Mouse (Mus musculus) kidney, postnatal 0 days (tissue): Measurements from ENCODE around the gene Paxx. TPM values are rescaled to one million over a fixed set of nuclear protein-coding genes. Genes with fewer than 3 reads are reported as not detected.
A peak's percentile ranks its signal among the peaks of the same experiment; 100 is the strongest.

Experiments used
- ATAC-seq: fragments of 200-750 bp; cut with Nextera tagmentation; replicated peaks from 2 replicates; pipeline ENCODE4 v1.8.0; 2017; ENCODE audit warnings: low read depth, moderate number of reproducible peaks, moderate TSS enrichment, moderate library complexity; ENCODE audit not compliant: low FRiP score
- DNase-seq: peaks from one replicate; pipeline ENCODE4 v3.0.0-alpha.2; 2016; ENCODE audit warnings: low spot score
- H3K27ac ChIP-seq: fragments of 300-500 bp; sonication (generic); 2 replicates; pipeline ENCODE4 v1.5.1; 2014; ENCODE audit warnings: mild to moderate bottlenecking
- H3K27me3 ChIP-seq: fragments of 300-500 bp; sonication (generic); 2 replicates; pipeline ENCODE4 v1.6.1; 2014; ENCODE audit warnings: low read length, mixed read lengths; ENCODE audit not compliant: insufficient read depth
- H3K36me3 ChIP-seq: fragments of 300-500 bp; sonication (generic); 2 replicates; pipeline ENCODE4 v1.6.1; 2014; ENCODE audit warnings: low read length, mixed read lengths; ENCODE audit not compliant: insufficient read depth
- H3K4me1 ChIP-seq: fragments of 300-500 bp; sonication (generic); replicated peaks from 2 replicates; pipeline ENCODE4 v1.6.1; 2014; ENCODE audit warnings: antibody characterized with exemption, low read length, mixed read lengths; ENCODE audit not compliant: insufficient read depth
- H3K4me2 ChIP-seq: fragments of 300-500 bp; sonication (generic); 2 replicates; pipeline ENCODE4 v1.6.1; 2014; ENCODE audit warnings: mild to moderate bottlenecking, low read length, moderate library complexity, mixed read lengths
- H3K4me3 ChIP-seq: fragments of 300-500 bp; sonication (generic); replicated peaks from 2 replicates; pipeline ENCODE4 v1.5.1; 2014; ENCODE audit warnings: low read depth, low read length
- H3K9ac ChIP-seq: fragments of 300-500 bp; sonication (generic); 2 replicates; pipeline ENCODE4 v1.6.1; 2014; ENCODE audit warnings: low read depth, low read length
- H3K9me3 ChIP-seq: fragments of 300-500 bp; sonication (generic); replicated peaks from 2 replicates; pipeline ENCODE4 v1.6.1; 2016; ENCODE audit warnings: low read length, inconsistent platforms, mixed read lengths
- CTCF ChIP-seq: IDR thresholded peaks from 2 replicates; pipeline ENCODE4 v1.5.1; 2016; ENCODE audit warnings: antibody characterized with exemption, low read depth, mild to moderate bottlenecking, moderate library complexity
- WGBS: fragments of 180-500 bp; shearing (Covaris S2); extraction: QIAGEN DNeasy Blood & Tissue Kit; methylation state at CpG from one replicate; pipeline ENCODE4 v1.1.7; 2014; 5-methylcytosine and 5-hydroxymethylcytosine counted together
- polyA plus RNA-seq: library from polyadenylated mRNA; unstranded; fragments of >200 nt; fragmentation: Nextera tagmentation; extraction: Ambion mirVana; gene quantifications from 2 replicates; pipeline ENCODE4 v1.2.1, GENCODE M21; 2015

Gene Paxx
- polyA plus RNA-seq, 1 experiment from 2014 or later, result 42.0 TPM

DNA sequence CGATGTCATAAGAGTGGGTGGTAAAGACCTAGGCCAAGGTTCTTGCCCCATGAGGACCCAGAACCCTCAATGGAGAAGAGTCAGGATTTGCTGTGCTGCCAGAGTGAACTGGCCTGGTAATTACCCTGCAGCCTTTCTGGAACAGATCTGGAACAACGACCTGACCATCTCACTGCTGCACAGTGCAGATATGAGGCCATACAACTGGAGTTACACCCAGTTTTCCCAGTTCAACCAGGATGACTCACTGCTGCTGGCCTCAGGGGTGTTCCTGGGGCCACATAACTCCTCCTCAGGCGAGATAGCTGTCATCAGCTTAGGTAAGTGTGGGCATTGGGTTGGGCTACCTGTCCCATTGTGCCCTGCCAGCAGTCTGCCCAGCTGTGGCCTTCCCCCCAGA lies 41.8 kb upstream of the Paxx start:
- peaks cover 15% of the 10 kb centered on the region for H3K4me1 ChIP-seq
- TF ChIP-seq CTCF, result no peak
- WGBS, result 89% methylated on average over 3 of the region's 3 CpGs
- ATAC-seq, result no peak
- no peak overlapping the region for H3K27ac ChIP-seq
- H3K4me2 ChIP-seq, result no peak overlapping the region
- H3K9ac ChIP-seq, result no peak overlapping the region; the same call in 1 of the 2 replicates
- no peak overlapping the region for H3K4me3 ChIP-seq
- H3K36me3 ChIP-seq, result peaks cover 26% of the 10 kb centered on the region
- H3K9me3 ChIP-seq, result no peaks in the 10 kb centered on the region
- no peak for DNase-seq
- H3K27me3 ChIP-seq, result no peaks in the 10 kb centered on the region

DNA sequence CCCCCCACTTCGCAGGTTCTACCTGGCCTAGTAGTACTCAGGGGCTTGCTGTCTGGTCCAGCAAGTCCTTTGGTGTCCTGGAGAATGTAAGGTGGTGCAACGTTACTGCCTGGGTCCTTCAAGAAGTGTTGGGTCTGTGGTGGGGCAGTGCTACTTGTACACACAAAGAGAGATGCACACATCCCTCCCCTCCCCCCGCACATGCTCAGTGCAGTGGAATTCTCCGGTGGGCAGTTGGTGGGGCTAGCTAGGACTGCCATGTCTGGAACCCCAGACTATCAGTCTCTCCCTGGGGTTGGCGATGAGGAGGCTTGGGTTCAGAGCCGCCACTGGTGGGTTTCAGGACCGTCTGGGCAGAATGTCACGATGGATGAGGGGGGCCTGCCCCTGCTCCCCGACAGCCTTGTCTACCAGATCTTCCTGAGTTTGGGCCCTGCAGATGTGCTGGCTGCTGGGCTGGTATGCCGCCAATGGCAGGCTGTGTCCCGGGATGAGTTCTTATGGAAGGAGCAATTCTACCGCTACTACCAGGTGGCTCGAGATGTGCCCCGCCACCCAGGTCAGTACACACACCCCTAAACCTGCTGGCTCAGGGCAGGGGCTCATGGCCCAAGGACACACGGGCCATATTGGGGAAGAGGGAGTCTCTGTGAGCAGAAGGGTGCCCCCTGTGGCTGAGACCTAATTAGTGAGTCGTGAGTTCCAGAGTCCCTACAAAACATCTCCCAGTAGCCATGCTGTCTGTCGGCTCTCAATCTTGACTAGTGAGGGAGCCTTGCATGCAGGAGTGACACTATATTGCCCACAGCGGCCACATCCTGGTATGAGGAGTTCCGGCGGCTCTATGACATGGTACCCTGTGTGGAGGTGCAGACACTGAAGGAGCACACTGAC lies 40.9 kb upstream of the Paxx start, which contains the start of gene C8g:
TSS of gene C8g (minus strand) at position 127 of the 894 bp plus-strand sequence.
- H3K9ac ChIP-seq, result peak within 1 kb of the TSS; percentile 63
- no peak for TF ChIP-seq CTCF
- no peaks in the 10 kb centered on the region for H3K27me3 ChIP-seq
- H3K27ac ChIP-seq, result peak within 1 kb of the TSS; percentile 76
- ATAC-seq (no peak), DNase-seq (no peak)
- H3K4me3 ChIP-seq, result peak within 1 kb of the TSS; percentile 55
- 74% methylated on average over 20 of the region's 20 CpGs for WGBS
- H3K36me3 ChIP-seq, result peaks cover 26% of the 10 kb centered on the region
- peak within 1 kb of the TSS; percentile 75 for H3K4me2 ChIP-seq
- H3K4me1 ChIP-seq, result peaks cover 15% of the 10 kb centered on the region
- H3K9me3 ChIP-seq, result no peaks in the 10 kb centered on the region

DNA sequence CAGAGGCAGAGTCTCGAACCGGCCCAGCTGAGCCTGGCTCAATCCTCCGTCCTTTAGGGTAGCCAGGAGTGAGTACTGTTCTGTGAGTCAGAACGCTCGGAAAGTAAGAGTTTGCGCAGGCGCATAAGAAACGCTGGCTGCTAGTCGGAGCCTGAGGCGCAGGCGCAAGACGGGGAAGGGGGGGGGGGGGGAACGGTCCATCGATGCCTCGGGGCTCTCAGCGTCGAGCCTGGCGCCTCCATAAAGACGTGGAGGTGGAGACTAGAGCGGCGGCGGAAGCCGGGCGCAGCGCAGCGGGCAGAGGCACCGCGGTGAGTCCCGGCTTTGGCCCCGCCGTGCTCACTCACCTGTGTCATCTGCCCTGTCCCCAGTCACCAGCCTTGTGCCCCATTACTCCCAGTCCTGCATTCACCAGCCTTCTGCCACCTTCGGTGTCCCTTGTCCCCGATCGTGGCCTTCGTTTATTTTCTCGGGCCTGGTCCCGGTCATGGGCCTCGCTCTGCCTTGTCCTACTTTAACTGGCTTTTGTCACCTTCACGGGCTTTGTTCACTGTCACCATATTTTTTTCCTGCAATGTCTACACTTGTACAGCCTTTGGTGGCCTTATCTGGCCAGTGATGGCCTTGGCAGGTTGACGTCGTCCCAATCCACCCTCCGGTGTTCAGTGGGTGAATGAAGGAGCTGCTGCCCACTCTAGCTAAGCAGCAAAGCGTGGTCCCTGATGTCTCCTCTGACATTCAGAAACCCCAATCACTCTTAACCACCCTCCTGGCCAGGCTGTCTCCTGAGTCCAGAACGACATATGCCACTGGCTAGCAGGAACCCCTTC lies 39.9 kb upstream of the Paxx start, which contains the start of gene Fbxw5:
TSS of gene Fbxw5 (plus strand) at position 175 of the 830 bp plus-strand sequence.
- peak within 1 kb of the TSS; percentile 75 for H3K4me2 ChIP-seq
- H3K9ac ChIP-seq, result peak within 1 kb of the TSS; percentile 63
- peaks cover 25% of the 10 kb centered on the region for H3K36me3 ChIP-seq
- under 1% methylated on average over 39 of the region's 44 CpGs for WGBS
- no peaks in the 10 kb centered on the region for H3K27me3 ChIP-seq
- TF ChIP-seq CTCF, result no peak
- peak; percentile 86 for ATAC-seq
- H3K9me3 ChIP-seq, result no peaks in the 10 kb centered on the region
- peak within 1 kb of the TSS; percentile 55 for H3K4me3 ChIP-seq
- peaks cover 15% of the 10 kb centered on the region for H3K4me1 ChIP-seq
- H3K27ac ChIP-seq, result peak within 1 kb of the TSS; percentile 76
- peak; percentile 97 for DNase-seq

DNA sequence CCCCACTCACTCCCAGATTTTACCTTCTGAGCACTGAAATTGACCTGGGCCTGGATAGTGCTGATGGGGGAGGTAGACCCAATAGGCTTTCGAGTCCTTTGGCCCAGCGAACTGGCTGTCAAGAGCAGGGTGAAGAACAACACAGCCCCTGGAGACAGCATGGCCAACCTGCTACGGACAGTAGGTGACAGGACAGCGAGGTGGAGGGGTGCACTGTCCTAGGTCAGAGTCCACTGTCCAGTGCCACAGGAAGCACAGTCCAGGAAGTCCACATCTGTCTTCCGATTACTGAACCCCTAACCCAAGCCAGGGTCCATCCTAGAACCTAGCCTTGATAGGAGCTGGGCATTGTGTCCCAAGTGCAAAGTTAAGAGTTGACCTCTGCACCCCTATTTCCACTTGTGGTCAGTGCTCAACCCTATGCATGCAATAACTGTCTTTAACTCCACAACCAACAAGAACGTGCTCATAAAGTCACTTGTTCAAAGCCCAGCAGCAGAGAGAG lies 39.2 kb upstream of the Paxx start:
- H3K27me3 ChIP-seq, result no peaks in the 10 kb centered on the region
- peak overlapping the region; percentile 55 for H3K4me3 ChIP-seq
- H3K27ac ChIP-seq, result peak overlapping the region; percentile 76
- no peak for TF ChIP-seq CTCF
- peaks cover 15% of the 10 kb centered on the region for H3K4me1 ChIP-seq
- H3K9ac ChIP-seq, result 0 out of 2 replicates have a peak overlapping the region, but pooled peaks have one; percentile 44
- DNase-seq (no peak), ATAC-seq (peak; percentile 23; the same call in 1 of the 2 replicates)
- peak overlapping the region; percentile 48 for H3K4me2 ChIP-seq
- WGBS, result 66% methylated on average over 6 of the region's 6 CpGs
- H3K9me3 ChIP-seq, result no peaks in the 10 kb centered on the region
- H3K36me3 ChIP-seq, result peaks cover 18% of the 10 kb centered on the region

DNA sequence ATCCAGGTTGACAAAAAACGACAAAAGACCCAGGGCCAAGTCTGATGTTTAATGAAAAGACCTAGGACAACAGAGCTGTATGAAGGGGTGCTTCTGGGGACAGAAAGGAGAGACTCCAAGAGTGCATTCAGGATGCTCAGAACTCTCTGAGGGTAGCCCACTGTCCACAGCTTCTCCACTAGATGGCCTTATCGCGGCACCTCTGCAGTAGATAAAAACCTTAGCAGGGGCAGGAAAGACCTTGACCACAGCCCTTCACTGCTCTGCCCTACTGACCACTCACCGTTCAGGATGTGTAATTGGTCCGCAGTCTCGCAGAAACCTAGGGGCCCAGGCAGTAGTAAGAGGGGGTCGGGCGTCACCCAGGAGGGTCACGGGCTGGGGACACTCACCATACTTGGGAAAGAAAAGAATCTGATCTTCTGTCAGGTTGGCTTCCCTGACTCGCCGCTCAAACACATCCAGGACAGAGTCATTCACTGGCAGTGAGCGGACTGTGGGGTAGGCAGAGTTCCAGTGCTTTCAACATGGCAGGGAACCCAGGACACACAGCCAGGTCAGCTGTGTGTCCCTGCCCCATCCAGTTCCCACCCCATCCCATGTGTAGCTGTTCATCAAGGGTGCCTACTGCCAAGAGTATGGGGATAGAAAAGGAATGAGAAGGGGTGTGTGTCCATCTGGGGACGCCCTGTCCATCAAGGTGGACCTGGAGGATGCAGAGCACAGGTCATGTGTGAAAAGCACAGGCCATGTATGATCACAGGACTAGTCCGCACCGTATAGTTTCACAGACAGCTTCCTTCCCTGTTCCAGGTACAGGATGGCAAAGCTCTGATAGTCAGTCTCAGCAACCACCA lies 38.0 kb upstream of the Paxx start:
- ATAC-seq (no peak), DNase-seq (no peak)
- peaks cover 9% of the 10 kb centered on the region; the same call in 1 of the 2 replicates for H3K36me3 ChIP-seq
- H3K9me3 ChIP-seq, result no peaks in the 10 kb centered on the region
- peak overlapping the region; percentile 83 for H3K27ac ChIP-seq
- H3K4me1 ChIP-seq, result peaks cover 15% of the 10 kb centered on the region
- H3K9ac ChIP-seq, result no peak overlapping the region
- H3K4me2 ChIP-seq, result no peak overlapping the region
- H3K27me3 ChIP-seq, result no peaks in the 10 kb centered on the region
- 70% methylated on average over 15 of the region's 15 CpGs for WGBS
- TF ChIP-seq CTCF, result peak; percentile 29; the same call in 1 of the 2 replicates
- no peak overlapping the region for H3K4me3 ChIP-seq
